Mouse (Mus musculus) embryonic fibroblast, embryonic 13.5 days (primary cell): ENCODE measurements around the gene Phactr1.

Experiments
- CTCF ChIP-seq: IDR thresholded peaks from 2 replicates; pipeline ENCODE4 v1.5.1; 2011; ENCODE audit warnings: mild to moderate bottlenecking, control low read depth, low read length, moderate library complexity, borderline replicate concordance; ENCODE audit not compliant: insufficient read depth
- POLR2A ChIP-seq: IDR thresholded peaks from 2 replicates; pipeline ENCODE4 v1.6.1; 2011; ENCODE audit warnings: low read depth, mild to moderate bottlenecking, control low read depth, low read length, moderate library complexity

DNA sequence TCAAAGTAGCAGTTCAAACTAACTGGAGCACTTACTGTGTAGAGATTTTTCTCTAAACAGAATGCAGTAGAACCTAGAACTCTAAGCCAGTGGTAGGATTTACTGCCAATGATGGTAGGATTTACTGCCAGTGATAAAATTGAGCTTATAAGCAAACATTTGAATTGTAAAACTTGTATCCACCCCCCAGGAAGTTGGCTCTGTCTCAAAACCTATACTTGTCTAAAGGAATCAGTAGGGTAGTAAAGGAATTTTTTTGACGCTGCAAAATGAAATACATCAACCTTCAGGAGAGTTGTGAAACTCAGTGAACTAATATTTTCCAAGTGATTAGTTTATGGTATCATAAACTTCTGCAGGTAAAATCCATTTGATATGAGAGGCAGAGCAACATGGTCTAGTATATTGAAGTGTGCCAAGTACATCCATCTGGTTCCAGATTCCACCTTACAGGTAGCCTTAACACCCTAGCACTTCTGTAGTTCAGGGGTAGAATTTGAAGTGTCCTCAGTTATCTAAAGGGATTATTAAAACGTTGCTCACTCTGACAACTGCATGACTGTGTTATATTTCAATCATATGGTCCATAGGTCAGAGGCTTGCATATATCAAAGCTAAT, 310.2 kb downstream of the Phactr1 start:
- TF ChIP-seq POLR2A (no peak), CTCF (no peak)
